Comparison of ENCODE assay signal across 8 mouse cellular contexts in genomic region chr7:70332064-70332850, GRCm38 (mm10). TPM values are rescaled to one million over a fixed set of nuclear protein-coding genes. Genes with fewer than 3 reads are reported as not detected.
DNase-seq lines count a peak whose midpoint lies in the region; ATAC-seq and TF ChIP-seq lines count a peak whose summit lies in the region.

No protein-coding gene starts in this region.

- no peak for TF ChIP-seq POLR2A in olfactory bulb, adult 2 months (IDR thresholded peaks at IDR 0.05; ENCODE audit: insufficient read depth, low read depth, low read length)

- DNase-seq in ovary, postnatal 10 days (ENCODE audit: low spot score), result peak; percentile 31
- DNase-seq in ovary, adult 18-20 months (ENCODE audit: low spot score), result no peak
- DNase-seq in layer of hippocampus, adult 18-20 months (ENCODE audit: low spot score in 2 of 2), result no peak
- no peak for DNase-seq in urinary bladder, postnatal 4 days (ENCODE audit: low spot score in 2 of 2)
- no peak for DNase-seq in layer of hippocampus, postnatal 36 days

- ATAC-seq in forebrain, embryonic 13.5 days, result no peak
- no peak for ATAC-seq in limb, embryonic 12.5 days (ENCODE audit: insufficient number of reproducible peaks, insufficient read depth, low FRiP score, low TSS enrichment, low read depth)

- H3K4me1 ChIP-seq in forebrain, embryonic 13.5 days, result peaks cover 29% of the 10 kb centered on the region
- H3K4me1 ChIP-seq in limb, embryonic 12.5 days (replicated peaks), result peaks cover 31% of the 10 kb centered on the region
- H3K4me1 ChIP-seq in olfactory bulb, adult 2 months (ENCODE audit: control insufficient read depth, insufficient read depth, low read length), result peaks cover 5% of the 10 kb centered on the region; the same call in 1 of the 2 replicates

- peak overlapping the region; percentile 59 for H3K9ac ChIP-seq in forebrain, embryonic 13.5 days
- peak overlapping the region; percentile 51 for H3K9ac ChIP-seq in limb, embryonic 12.5 days (replicated peaks)

- H3K4me3 ChIP-seq in forebrain, embryonic 13.5 days, result peak overlapping the region; percentile 35
- H3K4me3 ChIP-seq in limb, embryonic 12.5 days (replicated peaks), result peak overlapping the region; percentile 45
- peak overlapping the region; percentile 17 for H3K4me3 ChIP-seq in olfactory bulb, adult 2 months (ENCODE audit: insufficient read depth, low read depth, low read length)

- H3K9me3 ChIP-seq in forebrain, embryonic 13.5 days (replicated peaks), result no peaks in the 10 kb centered on the region
- no peaks in the 10 kb centered on the region for H3K9me3 ChIP-seq in limb, embryonic 12.5 days

- peak overlapping the region; percentile 86 for H3K27ac ChIP-seq in forebrain, embryonic 13.5 days
- H3K27ac ChIP-seq in limb, embryonic 12.5 days, result no peak overlapping the region
- H3K27ac ChIP-seq in olfactory bulb, adult 2 months (ENCODE audit: insufficient read depth, low read depth, low read length), result 0 out of 2 replicates have a peak overlapping the region, but pooled peaks have one; percentile 34

- peak overlapping the region; percentile 65 for H3K4me2 ChIP-seq in forebrain, embryonic 13.5 days
- peak overlapping the region; percentile 88 for H3K4me2 ChIP-seq in limb, embryonic 12.5 days

- TF ChIP-seq CTCF in olfactory bulb, adult 2 months (IDR thresholded peaks at IDR 0.05; ENCODE audit: insufficient read depth, low read depth, low read length), result no peak

- WGBS in forebrain, embryonic 13.5 days, result 2% methylated on average over 26 of the region's 26 CpGs
- under 1% methylated on average over 26 of the region's 26 CpGs for WGBS in limb, embryonic 12.5 days
- WGBS in olfactory bulb, adult 2 months, result 3% methylated on average over 26 of the region's 26 CpGs

- H3K36me3 ChIP-seq in forebrain, embryonic 13.5 days (ENCODE audit: poor library complexity, severe bottlenecking), result no peaks in the 10 kb centered on the region
- H3K36me3 ChIP-seq in limb, embryonic 12.5 days, result no peaks in the 10 kb centered on the region

- H3K27me3 ChIP-seq in forebrain, embryonic 13.5 days, result peaks cover 96% of the 10 kb centered on the region
- H3K27me3 ChIP-seq in limb, embryonic 12.5 days, result peaks cover 97% of the 10 kb centered on the region

RNA-seq across cellular contexts. Expression of gene Nr2f2, which starts 34.3 kb away (rescaled TPM):
- polyA plus RNA-seq in forebrain, embryonic 13.5 days (2015; fragmentation: Nextera tagmentation; extraction: Ambion mirVana), result 97.9 and 132 TPM in 2 replicates
- polyA plus RNA-seq in limb, embryonic 12.5 days (2016; fragmentation: Nextera tagmentation; extraction: Ambion mirVana), result 71.8 and 76.9 TPM in 2 replicates
- not detected in 2 replicates for polyA plus RNA-seq in olfactory bulb, adult 2 months (2012; ENCODE audit: insufficient read depth, insufficient read length, low replicate concordance, missing spikeins)
- total RNA-seq in layer of hippocampus, adult 18-20 months (2021), result 10 to 100 TPM; 40.8 to 55.2 TPM
- total RNA-seq in layer of hippocampus, postnatal 36 days (2021), result 10 to 100 TPM; 41.7 to 50.4 TPM

Comparison
In these comparisons a context has a peak if more than half of its experiments do, and no peak if none do; other contexts are left out.
1. RNA of gene Nr2f2, which starts 34.3 kb away (polyA plus RNA-seq): 97.9 to 132 TPM in forebrain, embryonic 13.5 days and 71.8 to 76.9 TPM in limb, embryonic 12.5 days; not detected in olfactory bulb, adult 2 months; every median in the first group is over 10 times any median in the second.
2. Peak in every context shown above with its lines, with median percentiles within 50 percentile points of each other: H3K4me3 ChIP-seq.